Mouse (Mus musculus): ENCODE measurements at regions not wholly inside any gene's neighbourhood (a gene's known extent, or its start where the extent isn't known, plus 50 kb on each side); places are given as distances from the start of the nearest gene placed in this dataset.

DNA sequence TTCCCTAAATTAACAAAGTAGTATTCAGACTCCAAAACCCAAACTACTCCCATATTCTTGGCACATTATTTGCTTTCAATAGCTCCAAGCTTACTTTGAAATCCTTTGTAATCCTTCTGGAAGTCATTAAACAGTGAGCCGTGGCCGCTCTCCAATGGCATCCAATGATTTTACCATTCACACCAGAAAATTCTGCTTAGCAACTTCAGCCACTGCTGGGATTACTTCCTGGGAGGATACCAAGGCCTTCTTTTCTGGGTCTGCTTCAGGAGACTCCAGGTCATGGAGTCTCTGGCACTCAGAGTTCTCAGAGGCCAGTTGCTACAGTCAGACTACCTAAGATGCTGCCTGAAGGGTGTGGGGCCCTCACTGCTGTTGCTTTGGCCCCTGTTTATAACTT, 147.7 kb upstream of the Akirin2 start:
- H3K9ac ChIP-seq, result no peak overlapping the region
- no peak overlapping the region for H3K4me3 ChIP-seq
- no peaks in the 10 kb centered on the region for H3K36me3 ChIP-seq
- no peaks in the 10 kb centered on the region for H3K4me1 ChIP-seq
- H3K27ac ChIP-seq, result no peak overlapping the region
- ATAC-seq (ENCODE audit: borderline replicate concordance, extremely low read depth, low FRiP score, low TSS enrichment), result no peak
- H3K9me3 ChIP-seq, result no peaks in the 10 kb centered on the region
- H3K27me3 ChIP-seq, result no peaks in the 10 kb centered on the region
- WGBS, result 86% methylated on average over 2 of the region's 2 CpGs
- H3K4me2 ChIP-seq, result no peak overlapping the region

DNA sequence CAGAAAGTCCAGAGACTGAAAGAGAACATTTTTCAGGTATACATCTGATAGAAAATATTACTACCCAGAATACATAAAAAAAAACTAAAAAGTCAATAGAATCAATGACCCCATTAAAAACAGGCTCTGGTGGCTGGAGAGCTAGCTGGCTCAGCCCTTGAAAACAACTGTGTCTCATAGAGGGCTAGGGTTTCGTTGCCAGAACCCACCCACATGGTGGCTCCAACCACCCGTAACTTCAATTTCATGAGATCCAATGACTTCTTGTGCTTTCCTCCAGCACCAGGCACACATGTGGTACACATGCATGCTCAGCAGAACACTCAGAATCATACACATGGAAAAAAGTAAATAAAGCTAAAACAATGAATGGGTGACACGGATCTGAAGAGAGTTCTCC, 143.6 kb upstream of the Akirin2 start:
- H3K9ac ChIP-seq, result no peak overlapping the region
- no peak overlapping the region for H3K4me2 ChIP-seq
- ATAC-seq (ENCODE audit: borderline replicate concordance, extremely low read depth, low FRiP score, low TSS enrichment), result no peak
- no peaks in the 10 kb centered on the region for H3K4me1 ChIP-seq
- H3K9me3 ChIP-seq, result no peaks in the 10 kb centered on the region
- H3K36me3 ChIP-seq, result no peaks in the 10 kb centered on the region
- no peaks in the 10 kb centered on the region for H3K27me3 ChIP-seq
- 76% methylated on average over 3 of the region's 3 CpGs for WGBS
- H3K27ac ChIP-seq, result no peak overlapping the region
- H3K4me3 ChIP-seq, result no peak overlapping the region

DNA sequence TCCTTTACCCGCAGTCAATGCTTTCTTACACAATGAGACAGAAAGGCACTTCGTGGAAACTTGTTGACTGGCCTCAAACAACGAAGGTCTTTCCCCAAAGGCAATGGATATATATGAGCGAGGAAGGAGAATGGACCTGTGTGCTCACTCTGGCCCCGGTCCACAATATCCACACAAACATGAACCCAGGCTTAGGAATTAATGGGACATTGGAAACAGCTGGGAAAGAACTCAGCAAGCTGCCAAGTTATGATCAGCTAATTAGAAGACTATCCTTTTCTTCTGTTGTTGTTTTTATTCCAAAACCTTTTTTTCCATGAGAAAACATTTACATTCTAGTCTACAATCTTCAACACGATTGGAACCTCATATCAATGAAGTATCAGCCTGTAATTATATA, 129.8 kb upstream of the Akirin2 start:
- ATAC-seq (ENCODE audit: borderline replicate concordance, extremely low read depth, low FRiP score, low TSS enrichment), result no peak
- no peaks in the 10 kb centered on the region for H3K27me3 ChIP-seq
- 72% methylated on average over 6 of the region's 6 CpGs for WGBS
- no peaks in the 10 kb centered on the region for H3K36me3 ChIP-seq
- H3K27ac ChIP-seq, result no peak overlapping the region
- no peaks in the 10 kb centered on the region for H3K9me3 ChIP-seq
- H3K4me1 ChIP-seq, result 0 out of 2 replicates have a peak, but pooled peaks cover 3% of the 10 kb centered on the region
- no peak overlapping the region for H3K4me3 ChIP-seq
- H3K9ac ChIP-seq, result no peak overlapping the region
- H3K4me2 ChIP-seq, result no peak overlapping the region

DNA sequence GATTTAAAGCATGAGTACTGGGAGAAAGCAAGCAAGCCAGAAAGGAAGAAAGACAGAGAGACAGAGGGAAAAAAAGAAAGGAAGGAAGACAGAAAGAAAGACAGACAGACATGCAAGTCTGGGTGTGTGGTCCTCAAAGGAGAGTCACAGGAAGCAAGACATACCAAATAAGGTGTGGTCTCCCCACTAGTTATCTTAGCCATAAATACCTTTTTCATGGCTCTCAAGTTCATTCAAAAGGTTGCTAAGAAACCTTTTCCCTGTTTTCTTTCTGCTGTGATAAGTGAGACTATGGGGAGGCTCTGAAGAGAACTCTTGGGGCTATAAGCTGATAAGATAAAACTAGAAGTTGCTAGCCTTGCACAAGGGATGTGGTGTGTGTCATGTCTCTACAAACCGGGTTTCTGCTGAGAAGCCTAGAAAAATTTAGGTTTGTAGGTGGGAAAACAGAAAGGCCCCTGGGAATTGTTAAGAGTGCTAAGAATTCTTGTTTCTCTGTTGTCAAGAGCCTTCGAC, 126.5 kb upstream of the Akirin2 start:
- H3K4me1 ChIP-seq, result 0 out of 2 replicates have a peak, but pooled peaks cover 3% of the 10 kb centered on the region

DNA sequence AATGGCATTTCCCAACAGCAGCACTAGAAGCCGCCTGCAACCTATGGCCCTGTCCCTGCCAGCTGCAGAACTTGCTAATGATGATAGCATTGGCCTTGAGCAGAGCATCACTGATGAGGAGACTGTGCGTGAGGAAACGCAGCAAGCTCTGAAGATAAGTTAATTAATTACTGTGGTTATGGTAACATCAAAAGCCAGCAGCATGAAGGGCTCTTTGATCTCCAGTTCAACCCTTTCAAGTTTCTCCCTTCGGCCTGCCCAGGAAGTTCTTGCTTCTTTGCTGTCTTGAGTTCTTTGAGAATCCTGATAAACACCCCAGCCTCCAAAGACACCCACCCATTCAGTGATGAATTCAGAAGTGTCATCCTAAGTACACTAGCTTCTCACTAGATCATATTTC, 121.7 kb upstream of the Akirin2 start:
- H3K27me3 ChIP-seq, result no peaks in the 10 kb centered on the region
- 26% methylated on average over 4 of the region's 4 CpGs for WGBS
- H3K4me3 ChIP-seq, result no peak overlapping the region
- H3K4me1 ChIP-seq, result no peaks in the 10 kb centered on the region
- no peak for ATAC-seq (ENCODE audit: borderline replicate concordance, extremely low read depth, low FRiP score, low TSS enrichment)
- H3K27ac ChIP-seq, result no peak overlapping the region
- H3K4me2 ChIP-seq, result no peak overlapping the region
- H3K9ac ChIP-seq, result no peak overlapping the region
- no peaks in the 10 kb centered on the region for H3K36me3 ChIP-seq
- H3K9me3 ChIP-seq, result no peaks in the 10 kb centered on the region

More for the DNA sequence above, 126.5 kb upstream of the Akirin2 start:
- H3K27me3 ChIP-seq, result no peaks in the 10 kb centered on the region
- no peak overlapping the region for H3K9ac ChIP-seq
- 40% methylated on average over 2 of the region's 2 CpGs for WGBS
- no peak overlapping the region for H3K4me2 ChIP-seq
- H3K4me3 ChIP-seq, result no peak overlapping the region
- H3K9me3 ChIP-seq, result no peaks in the 10 kb centered on the region
- no peaks in the 10 kb centered on the region for H3K36me3 ChIP-seq
- no peak overlapping the region for H3K27ac ChIP-seq
- ATAC-seq (ENCODE audit: borderline replicate concordance, extremely low read depth, low FRiP score, low TSS enrichment), result no peak

DNA sequence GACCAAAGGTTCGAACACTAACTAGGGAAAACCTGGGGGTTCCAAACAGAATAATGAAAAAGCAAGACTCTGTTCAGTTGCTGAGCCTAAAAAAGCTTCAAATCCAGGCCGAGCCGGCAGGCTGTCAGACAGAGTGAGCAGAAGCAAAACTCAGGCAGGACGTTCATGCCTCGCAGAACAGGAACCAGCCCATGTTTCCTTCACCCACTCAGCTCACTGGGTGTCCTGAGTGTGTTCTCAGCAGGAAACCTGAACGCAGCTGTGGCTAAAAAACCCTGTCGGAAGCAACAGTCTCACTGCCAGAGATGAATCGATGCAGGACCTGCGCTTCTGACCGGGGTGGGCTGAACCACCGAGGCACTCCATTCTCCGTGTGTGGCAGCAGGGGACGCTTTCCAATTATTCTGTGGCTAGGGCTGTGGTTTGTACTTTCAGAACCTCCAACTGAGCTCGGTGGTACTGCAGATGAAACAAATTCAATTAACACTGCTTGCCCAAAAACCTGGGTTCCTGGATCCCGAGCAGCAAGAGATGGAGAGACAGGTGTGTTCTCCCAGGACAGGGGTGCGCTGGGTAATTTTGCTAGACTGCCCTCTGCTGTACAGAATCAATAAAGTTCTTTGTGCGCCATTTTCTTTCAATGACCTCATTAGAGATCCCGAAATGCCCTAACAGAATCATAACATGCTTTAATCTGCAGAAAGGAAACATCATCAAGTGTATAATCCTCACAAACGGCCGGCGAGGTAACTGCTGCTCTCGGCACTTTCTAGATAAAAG, 121.1 kb upstream of the Akirin2 start:
- no peak overlapping the region for H3K9ac ChIP-seq
- H3K27ac ChIP-seq, result no peak overlapping the region
- H3K27me3 ChIP-seq, result no peaks in the 10 kb centered on the region
- no peaks in the 10 kb centered on the region for H3K36me3 ChIP-seq
- H3K4me1 ChIP-seq, result no peaks in the 10 kb centered on the region
- WGBS, result 69% methylated on average over 22 of the region's 22 CpGs
- ATAC-seq (ENCODE audit: borderline replicate concordance, extremely low read depth, low FRiP score, low TSS enrichment), result no peak
- H3K9me3 ChIP-seq, result no peaks in the 10 kb centered on the region
- no peak overlapping the region for H3K4me3 ChIP-seq
- H3K4me2 ChIP-seq, result no peak overlapping the region

DNA sequence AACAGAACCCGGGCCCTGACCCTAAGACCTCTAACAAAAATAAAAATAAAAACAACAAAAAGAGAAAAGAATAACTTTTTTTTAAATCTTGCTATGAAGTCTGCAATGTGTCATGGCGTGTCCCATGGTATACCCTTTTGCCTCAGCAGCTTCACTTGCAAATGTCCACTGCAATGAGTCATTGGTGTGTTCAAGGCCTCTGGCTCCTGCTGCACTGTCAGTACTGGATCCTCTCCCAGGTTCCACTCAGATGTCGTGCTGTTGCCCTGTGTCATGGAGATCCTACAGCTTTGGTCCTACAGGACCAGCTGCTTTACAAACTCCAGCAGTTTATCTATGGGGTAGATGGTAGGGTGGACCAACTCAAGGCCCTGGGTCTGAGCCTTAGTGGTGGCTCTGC, 113.4 kb upstream of the Akirin2 start:
- Histone ChIP-seq H3K27me3 (no peaks in the 10 kb centered on the region), H3K4me2 (no peak overlapping the region), H3K9me3 (no peaks in the 10 kb centered on the region), H3K4me3 (no peak overlapping the region), H3K9ac (no peak overlapping the region), H3K27ac (no peak overlapping the region), H3K36me3 (no peaks in the 10 kb centered on the region), H3K4me1 (no peaks in the 10 kb centered on the region)
- ATAC-seq (ENCODE audit: borderline replicate concordance, extremely low read depth, low FRiP score, low TSS enrichment), result no peak
- WGBS, result 80% methylated on average over 3 of the region's 3 CpGs

DNA sequence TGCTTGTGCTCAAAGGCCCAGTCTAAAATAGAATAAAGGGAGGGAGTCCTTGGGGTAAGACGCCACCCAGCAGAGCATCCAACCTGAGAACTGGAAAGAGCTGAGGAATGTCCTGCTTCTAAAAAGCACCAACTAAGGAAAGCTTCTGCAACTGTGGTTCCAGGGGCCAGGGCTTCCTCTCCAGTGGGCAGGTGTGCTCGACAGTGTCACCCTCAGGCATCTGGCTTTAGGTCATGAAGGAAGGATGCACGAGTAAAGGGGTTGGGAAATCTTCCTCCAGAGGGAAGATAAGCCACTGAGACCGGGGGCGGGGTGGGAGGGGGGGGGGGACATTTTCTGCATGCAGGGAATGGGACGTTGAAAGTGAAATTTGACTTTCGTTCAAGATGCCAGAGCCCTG, 101.2 kb upstream of the Akirin2 start:
- H3K36me3 ChIP-seq, result no peaks in the 10 kb centered on the region
- no peak for ATAC-seq (ENCODE audit: borderline replicate concordance, extremely low read depth, low FRiP score, low TSS enrichment)
- 68% methylated on average over 7 of the region's 7 CpGs for WGBS
- H3K9ac ChIP-seq, result no peak overlapping the region
- H3K9me3 ChIP-seq, result no peaks in the 10 kb centered on the region
- H3K4me3 ChIP-seq, result no peak overlapping the region
- H3K4me1 ChIP-seq, result no peaks in the 10 kb centered on the region
- H3K4me2 ChIP-seq, result no peak overlapping the region
- no peak overlapping the region for H3K27ac ChIP-seq
- H3K27me3 ChIP-seq, result no peaks in the 10 kb centered on the region

DNA sequence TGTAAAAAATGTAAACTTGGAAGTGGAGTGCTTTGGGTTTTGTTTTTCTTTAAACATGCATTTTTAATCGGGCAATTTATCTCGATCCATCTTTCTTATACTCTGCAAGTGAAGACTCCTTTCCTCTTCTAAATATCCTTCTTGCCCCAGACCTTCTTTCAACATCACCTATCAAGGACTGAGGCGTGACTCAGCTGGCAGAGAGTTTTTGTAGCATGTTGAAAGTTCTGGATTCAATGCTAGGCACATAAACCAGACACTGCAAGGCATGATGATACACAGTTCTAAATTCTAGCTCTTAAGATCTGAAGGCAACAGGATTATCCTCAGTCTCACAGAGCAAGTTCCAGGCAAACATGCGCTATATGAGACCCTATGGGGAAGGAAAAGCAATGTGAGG, 88.1 kb upstream of the Akirin2 start:
- Histone ChIP-seq H3K27me3 (no peaks in the 10 kb centered on the region), H3K4me2 (no peak overlapping the region), H3K9me3 (no peaks in the 10 kb centered on the region), H3K36me3 (no peaks in the 10 kb centered on the region), H3K9ac (no peak overlapping the region), H3K4me1 (no peaks in the 10 kb centered on the region), H3K27ac (no peak overlapping the region), H3K4me3 (no peak overlapping the region)
- ATAC-seq (ENCODE audit: borderline replicate concordance, extremely low read depth, low FRiP score, low TSS enrichment), result no peak
- 81% methylated on average over 4 of the region's 4 CpGs for WGBS

DNA sequence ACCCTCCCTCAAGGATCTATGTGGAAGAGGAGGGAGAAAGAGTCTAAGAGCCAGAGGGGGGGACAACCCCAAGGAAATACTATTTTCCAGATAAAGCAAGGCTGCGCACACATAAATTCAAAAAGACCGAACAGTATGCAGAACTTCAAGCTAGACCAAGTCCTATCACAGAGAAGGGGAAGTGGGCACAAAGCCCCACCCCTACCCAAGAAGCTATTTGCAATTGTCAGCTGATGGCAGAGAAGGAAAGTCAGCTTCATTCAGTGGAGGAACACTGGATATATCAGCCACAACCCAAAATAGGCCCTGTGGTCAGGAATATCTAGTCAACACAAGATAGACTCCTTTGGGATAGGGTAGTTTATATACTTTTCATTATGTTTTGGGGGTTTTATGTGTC, 84.9 kb upstream of the Akirin2 start:
- no peaks in the 10 kb centered on the region for H3K27me3 ChIP-seq
- H3K4me2 ChIP-seq, result no peak overlapping the region
- no peak overlapping the region for H3K27ac ChIP-seq
- H3K4me3 ChIP-seq, result no peak overlapping the region
- no peaks in the 10 kb centered on the region for H3K9me3 ChIP-seq
- ATAC-seq (ENCODE audit: borderline replicate concordance, extremely low read depth, low FRiP score, low TSS enrichment), result no peak
- no peaks in the 10 kb centered on the region for H3K36me3 ChIP-seq
- no peak overlapping the region for H3K9ac ChIP-seq
- no peaks in the 10 kb centered on the region for H3K4me1 ChIP-seq
- 93% methylated on average over 2 of the region's 2 CpGs for WGBS

DNA sequence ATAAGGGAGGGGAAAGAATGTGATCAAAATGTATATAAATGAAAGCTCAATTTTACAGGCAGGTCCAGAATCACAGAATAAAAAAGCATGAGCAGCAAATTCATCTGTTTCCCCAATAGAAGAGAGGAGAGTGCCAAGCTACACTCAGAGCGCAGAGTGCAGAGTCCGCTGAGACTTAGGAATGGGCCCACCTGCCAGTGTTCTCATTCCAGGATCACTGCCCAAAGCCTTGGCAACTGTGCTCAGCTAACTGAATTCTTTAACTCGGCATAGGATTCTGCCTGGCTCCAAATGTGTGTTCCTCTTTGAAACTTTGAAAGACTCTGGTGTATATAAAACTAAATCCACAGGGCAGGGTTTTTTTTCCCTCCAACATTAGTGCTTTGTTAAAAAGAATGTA, 84.4 kb upstream of the Akirin2 start:
- H3K4me3 ChIP-seq, result no peak overlapping the region
- H3K27ac ChIP-seq, result no peak overlapping the region
- H3K36me3 ChIP-seq, result no peaks in the 10 kb centered on the region
- no peak for ATAC-seq (ENCODE audit: borderline replicate concordance, extremely low read depth, low FRiP score, low TSS enrichment)
- no peaks in the 10 kb centered on the region for H3K27me3 ChIP-seq
- H3K9ac ChIP-seq, result no peak overlapping the region
- no peaks in the 10 kb centered on the region for H3K4me1 ChIP-seq
- no peaks in the 10 kb centered on the region for H3K9me3 ChIP-seq
- H3K4me2 ChIP-seq, result no peak overlapping the region
- 66% methylated on average over 3 of the region's 3 CpGs for WGBS

DNA sequence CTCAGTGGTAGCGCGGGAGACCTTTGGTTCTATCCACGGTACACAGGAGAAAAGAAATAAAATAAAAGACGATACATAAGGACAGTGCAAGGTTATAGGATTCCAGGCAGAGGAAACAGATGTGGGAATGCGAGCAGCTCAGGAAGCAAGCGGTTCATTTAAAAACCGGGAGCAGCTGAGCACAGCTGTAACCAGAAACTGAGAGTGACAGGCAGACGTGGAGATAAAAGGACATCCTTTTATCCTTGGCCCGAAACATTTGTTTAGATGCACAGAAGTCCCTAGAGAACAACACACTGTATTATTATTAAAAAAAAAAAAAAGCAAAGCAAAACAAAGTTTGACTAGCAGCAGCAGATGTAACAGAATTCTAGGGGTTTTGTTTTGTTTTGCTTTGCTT, 82.6 kb upstream of the Akirin2 start:
- WGBS, result 40% methylated on average over 9 of the region's 9 CpGs
- H3K36me3 ChIP-seq, result no peaks in the 10 kb centered on the region
- H3K4me3 ChIP-seq, result no peak overlapping the region
- no peak overlapping the region for H3K27ac ChIP-seq
- no peaks in the 10 kb centered on the region for H3K4me1 ChIP-seq
- no peak overlapping the region for H3K9ac ChIP-seq
- H3K27me3 ChIP-seq, result no peaks in the 10 kb centered on the region
- no peak overlapping the region for H3K4me2 ChIP-seq
- no peaks in the 10 kb centered on the region for H3K9me3 ChIP-seq
- no peak; the same call in 1 of the 2 replicates for ATAC-seq (ENCODE audit: borderline replicate concordance, extremely low read depth, low FRiP score, low TSS enrichment)

All from lung, embryonic 15.5 days (tissue).